Mouse (Mus musculus): ENCODE data around the gene Gpc6. TPM values are rescaled to one million over a fixed set of nuclear protein-coding genes. Genes with fewer than 3 reads are reported as not detected.

Gpc6 gene
- polyA plus RNA-seq, 1 experiment from 2014 or later: 2.3 TPM

- DNase-seq (ENCODE audit: low spot score): no peak
Measured at GRCm38 (mm10) chr14:117919612-117920011, 994.5 kb downstream of the Gpc6 start.

- no peak for DNase-seq (ENCODE audit: low spot score)
Measured at GRCm38 (mm10) chr14:117921393-117922014, 996.4 kb downstream of the Gpc6 start.

GRCm38 (mm10) chr14:117923667-117924066 is 998.6 kb downstream of the Gpc6 start:
- no peak for DNase-seq (ENCODE audit: low spot score)

GRCm38 (mm10) chr14:117930105-117930847 is 1005.2 kb downstream of the Gpc6 start:
- no peak for DNase-seq (ENCODE audit: low spot score)

- DNase-seq (ENCODE audit: low spot score): no peak
Measured at GRCm38 (mm10) chr14:117930848-117931816, 1006.0 kb downstream of the Gpc6 start.

- DNase-seq (ENCODE audit: low spot score): no peak
Measured at GRCm38 (mm10) chr14:117932163-117932851, 1007.2 kb downstream of the Gpc6 start.

GRCm38 (mm10) chr14:117938554-117938953 is 1013.4 kb downstream of the Gpc6 start:
- DNase-seq (ENCODE audit: low spot score): peak; percentile 6

GRCm38 (mm10) chr14:117939471-117939870 is 1014.4 kb downstream of the Gpc6 start:
- DNase-seq (ENCODE audit: low spot score): no peak

GRCm38 (mm10) chr14:117945920-117946503 is 1020.9 kb downstream of the Gpc6 start:
- DNase-seq (ENCODE audit: low spot score): no peak

GRCm38 (mm10) chr14:117951265-117951664 is 1026.2 kb downstream of the Gpc6 start:
- DNase-seq (ENCODE audit: low spot score): no peak

GRCm38 (mm10) chr14:117951686-117952085 is 1026.6 kb downstream of the Gpc6 start:
- no peak for DNase-seq (ENCODE audit: low spot score)

- no peak for DNase-seq (ENCODE audit: low spot score)
Measured at GRCm38 (mm10) chr14:117956051-117956450, 1030.9 kb downstream of the Gpc6 start.

- DNase-seq (ENCODE audit: low spot score): no peak
Measured at GRCm38 (mm10) chr14:117958389-117958788, 1033.3 kb downstream of the Gpc6 start.

- no peak for DNase-seq (ENCODE audit: low spot score)
Measured at GRCm38 (mm10) chr14:117961267-117961666, 1036.2 kb downstream of the Gpc6 start.

GRCm38 (mm10) chr14:117961844-117962243 is 1036.7 kb downstream of the Gpc6 start:
- no peak for DNase-seq (ENCODE audit: low spot score)

- DNase-seq (ENCODE audit: low spot score): no peak
Measured at GRCm38 (mm10) chr14:117962453-117962852, 1037.3 kb downstream of the Gpc6 start.

GRCm38 (mm10) chr14:117972576-117972975 is 1047.5 kb downstream of the Gpc6 start:
- no peak for DNase-seq (ENCODE audit: low spot score)

GRCm38 (mm10) chr14:117981532-117981931 is 1056.4 kb downstream of the Gpc6 start:
- DNase-seq (ENCODE audit: low spot score): no peak

GRCm38 (mm10) chr14:117988444-117988843 is 1063.3 kb downstream of the Gpc6 start:
- no peak for DNase-seq (ENCODE audit: low spot score)

- DNase-seq (ENCODE audit: low spot score): no peak
Measured at GRCm38 (mm10) chr14:117990203-117990602, 1065.1 kb downstream of the Gpc6 start.
